Mouse (Mus musculus) hindbrain, embryonic 16.5 days (tissue): ENCODE results near the gene Nxph4. TPM values are rescaled to one million over a fixed set of nuclear protein-coding genes. Genes with fewer than 3 reads are reported as not detected.
A peak's percentile ranks its signal among the peaks of the same experiment; 100 is the strongest.

Source experiments
- ATAC-seq: fragments of 200-750 bp; cut with Nextera tagmentation; 2 replicates; pipeline ENCODE4 v1.8.0; 2017; ENCODE audit warnings: moderate TSS enrichment, moderate library complexity
- H3K27ac ChIP-seq: fragments of 300-500 bp; sonication (generic); 2 replicates; pipeline ENCODE4 v1.5.1; 2014; ENCODE audit warnings: low read depth, mild to moderate bottlenecking, control low read depth, low read length, moderate library complexity
- H3K27me3 ChIP-seq: fragments of 300-500 bp; sonication (generic); replicated peaks from 2 replicates; pipeline ENCODE4 v1.6.1; 2014; ENCODE audit warnings: low read length; ENCODE audit not compliant: control insufficient read depth, insufficient read depth
- H3K36me3 ChIP-seq: fragments of 300-500 bp; sonication (generic); 2 replicates; pipeline ENCODE4 v1.6.1; 2014; ENCODE audit warnings: mild to moderate bottlenecking, low read length, moderate library complexity, mixed read lengths; ENCODE audit not compliant: control insufficient read depth, insufficient read depth
- H3K4me1 ChIP-seq: fragments of 300-500 bp; sonication (generic); 2 replicates; pipeline ENCODE4 v1.6.1; 2014; ENCODE audit warnings: low read depth, low read length; ENCODE audit not compliant: control insufficient read depth, insufficient read depth
- H3K4me2 ChIP-seq: fragments of 300-500 bp; sonication (generic); 2 replicates; pipeline ENCODE4 v1.6.1; 2014; ENCODE audit warnings: mild to moderate bottlenecking, low read length, control low read depth, moderate library complexity
- H3K4me3 ChIP-seq: fragments of 300-500 bp; sonication (generic); 2 replicates; pipeline ENCODE4 v1.5.1; 2014; ENCODE audit warnings: mild to moderate bottlenecking, low read length, control low read depth, moderate library complexity
- H3K9ac ChIP-seq: fragments of 300-500 bp; sonication (generic); 2 replicates; pipeline ENCODE4 v1.6.1; 2014; ENCODE audit warnings: low read depth, mild to moderate bottlenecking, control low read depth, low read length, moderate library complexity
- H3K9me3 ChIP-seq: fragments of 300-500 bp; sonication (generic); 2 replicates; pipeline ENCODE4 v1.6.1; 2014; ENCODE audit warnings: mild to moderate bottlenecking, low read length, moderate library complexity; ENCODE audit not compliant: control insufficient read depth
- WGBS: fragments of 180-500 bp; shearing (Covaris S2); extraction: QIAGEN DNeasy Blood & Tissue Kit; methylation state at CpG from one replicate; pipeline ENCODE4 v1.1.7; 2014; 5-methylcytosine and 5-hydroxymethylcytosine counted together
- polyA plus RNA-seq: library from polyadenylated mRNA; unstranded; fragments of >200 nt; fragmentation: Nextera tagmentation; extraction: Ambion mirVana; gene quantifications from 2 replicates; pipeline ENCODE4 v1.2.1, GENCODE M21; 2015

The Nxph4 gene
- polyA plus RNA-seq, 1 experiment from 2014 or later: 129 TPM

- peak overlapping the region; percentile 47 for H3K9ac ChIP-seq
- no peaks in the 10 kb centered on the region for H3K9me3 ChIP-seq
These were observed 26.1 kb downstream of the Nxph4 start for GRCm38 (mm10) chr10:127508239-127508638.

DNA sequence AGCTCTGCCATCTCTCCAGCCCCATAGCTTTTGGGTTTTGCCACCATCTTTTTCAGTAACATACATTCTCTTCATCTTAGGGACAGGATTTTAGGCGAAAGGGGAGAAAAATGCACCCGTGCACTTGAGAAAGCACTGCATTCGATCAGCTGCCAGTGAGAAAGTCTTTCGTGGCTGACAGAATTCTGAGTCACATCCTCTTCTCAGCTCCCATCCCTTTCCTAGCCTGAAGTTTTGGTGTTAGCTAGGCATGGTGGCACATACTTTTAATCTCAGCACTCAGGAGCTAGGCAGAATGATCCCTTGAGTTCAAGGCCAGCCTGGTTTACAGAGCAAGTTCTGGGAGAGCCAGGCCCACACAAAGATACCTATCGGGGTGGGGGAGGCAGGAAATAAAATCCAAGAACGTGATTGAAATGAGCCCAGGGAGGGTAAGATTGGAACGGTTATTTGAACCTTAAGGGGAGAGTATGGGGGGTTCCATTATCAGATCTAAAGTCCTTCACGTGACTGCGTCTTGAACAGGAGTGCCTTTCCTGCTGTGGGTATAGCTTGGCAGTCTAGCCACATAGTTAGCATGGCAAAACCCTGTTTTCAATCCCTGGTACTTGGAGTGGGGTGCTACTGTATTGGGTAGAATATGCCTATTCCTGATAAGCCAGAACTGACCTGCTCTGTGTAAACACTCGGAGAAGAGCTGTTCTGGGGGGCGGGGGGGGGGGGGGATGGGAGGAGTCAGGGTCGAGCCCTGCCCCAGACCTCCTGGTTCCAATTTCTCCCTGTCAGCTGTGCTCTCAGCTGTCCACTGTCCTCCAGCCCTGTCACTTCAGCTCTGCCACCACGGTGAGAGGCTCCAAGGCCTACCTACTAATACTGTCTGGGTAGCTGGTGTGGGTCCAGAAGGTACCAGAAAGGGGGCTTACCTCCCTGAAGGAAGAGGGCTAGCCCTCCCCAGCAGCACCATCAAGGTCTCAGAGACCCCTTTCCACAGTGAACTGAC is 33.2 kb downstream of the Nxph4 start, which contains the start of gene Stac3:
Stac3 (plus strand) TSS at position 793 of the 1,000 bp plus-strand sequence.
- 84% methylated on average over 12 of the region's 13 CpGs for WGBS
- peaks cover 21% of the 10 kb centered on the region for H3K36me3 ChIP-seq

More at GRCm38 (mm10) chr10:127508239-127508638, 26.1 kb downstream of the Nxph4 start:
- 3% methylated on average over 15 of the region's 15 CpGs for WGBS
- peaks cover 52% of the 10 kb centered on the region for H3K4me1 ChIP-seq
- H3K36me3 ChIP-seq: no peaks in the 10 kb centered on the region
- peak overlapping the region; percentile 90 for H3K4me2 ChIP-seq
- no peak for ATAC-seq
- peak overlapping the region; percentile 98 for H3K27ac ChIP-seq
- H3K4me3 ChIP-seq: peak overlapping the region; percentile 38; the same call in 1 of the 2 replicates
- H3K27me3 ChIP-seq: no peaks in the 10 kb centered on the region

DNA sequence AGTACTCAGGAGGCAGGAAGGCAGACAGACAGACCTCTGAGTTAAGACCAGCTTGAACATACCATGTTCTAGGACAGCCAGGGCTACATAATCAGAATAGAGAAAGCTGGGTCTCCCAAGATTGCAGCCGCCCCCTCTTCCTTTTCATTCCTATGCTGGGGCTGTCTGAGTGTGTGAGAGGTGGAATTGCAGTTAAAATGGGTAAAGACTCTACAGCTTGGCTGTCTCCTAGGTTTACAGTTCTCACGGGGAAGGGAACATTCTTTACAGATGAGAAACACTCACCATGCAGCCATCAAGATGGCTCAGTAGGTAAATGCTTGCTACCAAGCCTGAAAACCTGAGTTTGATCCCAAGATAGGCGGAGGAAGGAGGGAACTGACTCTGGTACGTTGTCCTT is 34.3 kb downstream of the Nxph4 start:
- Histone ChIP-seq H3K4me1 (no peaks in the 10 kb centered on the region), H3K4me3 (no peak overlapping the region), H3K4me2 (no peak overlapping the region), H3K9ac (no peak overlapping the region), H3K36me3 (peaks cover 28% of the 10 kb centered on the region), H3K9me3 (no peaks in the 10 kb centered on the region), H3K27me3 (no peaks in the 10 kb centered on the region), H3K27ac (no peak overlapping the region)
- 91% methylated on average over 4 of the region's 4 CpGs for WGBS
- no peak for ATAC-seq

More for the DNA sequence above, 33.2 kb downstream of the Nxph4 start, which contains the start of gene Stac3:
- Histone ChIP-seq H3K4me1 (no peaks in the 10 kb centered on the region), H3K4me2 (no peak within 1 kb of the TSS), H3K27me3 (no peaks in the 10 kb centered on the region), H3K4me3 (no peak within 1 kb of the TSS), H3K27ac (no peak within 1 kb of the TSS), H3K9me3 (no peaks in the 10 kb centered on the region), H3K9ac (no peak within 1 kb of the TSS)
- ATAC-seq: no peak

DNA sequence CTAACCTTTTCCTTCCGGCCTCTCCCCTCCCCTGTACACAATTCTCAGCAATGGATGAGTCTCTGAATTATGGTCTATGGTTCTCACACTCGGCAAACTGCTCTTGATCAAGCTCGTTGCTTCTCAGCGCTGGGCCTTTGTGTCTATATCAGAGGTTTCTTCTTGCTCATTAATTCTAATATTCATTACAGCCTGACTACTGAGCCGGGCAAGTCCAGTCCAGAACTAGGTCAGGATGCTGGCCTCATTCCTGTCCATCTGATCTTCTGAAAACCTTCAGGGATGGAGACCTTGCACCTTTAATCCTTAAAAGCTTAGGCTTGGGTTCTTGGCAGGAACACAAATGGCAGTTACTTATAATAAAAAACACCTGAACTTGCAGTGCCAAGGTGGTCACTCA is 34.8 kb downstream of the Nxph4 start:
- Histone ChIP-seq H3K36me3 (peaks cover 34% of the 10 kb centered on the region), H3K9ac (no peak overlapping the region), H3K27me3 (no peaks in the 10 kb centered on the region), H3K9me3 (no peaks in the 10 kb centered on the region), H3K4me2 (no peak overlapping the region), H3K4me1 (no peaks in the 10 kb centered on the region), H3K4me3 (no peak overlapping the region), H3K27ac (no peak overlapping the region)
- 81% methylated on average over 5 of the region's 5 CpGs for WGBS
- ATAC-seq: no peak

- no peak overlapping the region for H3K4me2 ChIP-seq
- peaks cover 41% of the 10 kb centered on the region for H3K36me3 ChIP-seq
- no peak overlapping the region for H3K4me3 ChIP-seq
- H3K27ac ChIP-seq: no peak overlapping the region
- 97% methylated on average over 3 of the region's 3 CpGs for WGBS
- H3K9ac ChIP-seq: no peak overlapping the region
- H3K9me3 ChIP-seq: no peaks in the 10 kb centered on the region
- H3K4me1 ChIP-seq: peaks cover under 1% of the 10 kb centered on the region
- no peak for ATAC-seq
- H3K27me3 ChIP-seq: no peaks in the 10 kb centered on the region
These were observed 38.2 kb downstream of the Nxph4 start for GRCm38 (mm10) chr10:127496156-127496555.

DNA sequence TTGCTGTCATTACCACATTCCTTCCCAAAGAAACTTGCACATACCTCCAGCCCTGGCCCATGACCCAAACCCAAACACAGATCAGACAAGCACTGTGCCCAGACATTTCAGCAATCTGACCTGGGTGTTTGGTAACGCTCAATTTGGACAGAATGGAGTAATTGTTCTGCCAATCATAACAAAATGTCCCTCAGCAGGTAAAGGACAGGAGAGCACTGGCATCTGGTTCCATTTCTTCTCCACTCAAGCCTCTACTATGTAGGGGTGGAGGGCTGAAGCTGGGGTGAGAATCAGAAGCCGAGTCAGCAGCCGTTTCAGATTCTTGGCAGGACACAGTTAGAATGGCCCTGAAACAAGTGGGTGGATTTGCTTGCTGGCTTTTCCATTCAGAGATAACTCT is 42.2 kb downstream of the Nxph4 start:
- no peak overlapping the region for H3K27ac ChIP-seq
- peaks cover 15% of the 10 kb centered on the region for H3K4me1 ChIP-seq
- WGBS: 75% methylated on average over 3 of the region's 3 CpGs
- no peak overlapping the region for H3K4me2 ChIP-seq
- H3K4me3 ChIP-seq: no peak overlapping the region
- H3K9me3 ChIP-seq: no peaks in the 10 kb centered on the region
- ATAC-seq: no peak
- H3K36me3 ChIP-seq: peaks cover 29% of the 10 kb centered on the region
- no peak overlapping the region for H3K9ac ChIP-seq
- H3K27me3 ChIP-seq: no peaks in the 10 kb centered on the region

GRCm38 (mm10) chr10:127491128-127491512 is 43.2 kb downstream of the Nxph4 start:
- H3K9me3 ChIP-seq: no peaks in the 10 kb centered on the region
- H3K4me2 ChIP-seq: no peak overlapping the region
- peak overlapping the region; percentile 4 for H3K9ac ChIP-seq
- peaks cover 21% of the 10 kb centered on the region for H3K36me3 ChIP-seq
- H3K4me3 ChIP-seq: no peak overlapping the region
- peaks cover 15% of the 10 kb centered on the region for H3K4me1 ChIP-seq
- WGBS: 43% methylated on average over 8 of the region's 8 CpGs
- H3K27ac ChIP-seq: peak overlapping the region; percentile 76
- peak; percentile 50 for ATAC-seq
- H3K27me3 ChIP-seq: no peaks in the 10 kb centered on the region

GRCm38 (mm10) chr10:127490160-127491127 is 43.9 kb downstream of the Nxph4 start:
- no peaks in the 10 kb centered on the region for H3K9me3 ChIP-seq
- peaks cover 15% of the 10 kb centered on the region for H3K4me1 ChIP-seq
- H3K27ac ChIP-seq: peak overlapping the region; percentile 76
- 58% methylated on average over 18 of the region's 18 CpGs for WGBS
- H3K36me3 ChIP-seq: peaks cover 21% of the 10 kb centered on the region
- H3K4me2 ChIP-seq: no peak overlapping the region
- peak; percentile 72 for ATAC-seq
- no peak overlapping the region for H3K4me3 ChIP-seq
- peak overlapping the region; percentile 4; the same call in 1 of the 2 replicates for H3K9ac ChIP-seq
- H3K27me3 ChIP-seq: no peaks in the 10 kb centered on the region
